Mouse (Mus musculus) spleen, adult 2 months (tissue): ENCODE results near the gene Gnb3.

Experiments used
- CTCF ChIP-seq: fragments of 200-500 bp; IDR thresholded peaks from 2 replicates; pipeline ENCODE4 v1.5.1; 2011; ENCODE audit warnings: mild to moderate bottlenecking, inconsistent platforms; ENCODE audit not compliant: insufficient read depth, insufficient read length, insufficient replicate concordance; ENCODE audit errors: extremely low read depth
- POLR2A ChIP-seq: fragments of 200-500 bp; IDR thresholded peaks from 2 replicates; pipeline ENCODE4 v1.6.1; 2011; ENCODE audit warnings: low read depth, low read length, inconsistent platforms

DNA sequence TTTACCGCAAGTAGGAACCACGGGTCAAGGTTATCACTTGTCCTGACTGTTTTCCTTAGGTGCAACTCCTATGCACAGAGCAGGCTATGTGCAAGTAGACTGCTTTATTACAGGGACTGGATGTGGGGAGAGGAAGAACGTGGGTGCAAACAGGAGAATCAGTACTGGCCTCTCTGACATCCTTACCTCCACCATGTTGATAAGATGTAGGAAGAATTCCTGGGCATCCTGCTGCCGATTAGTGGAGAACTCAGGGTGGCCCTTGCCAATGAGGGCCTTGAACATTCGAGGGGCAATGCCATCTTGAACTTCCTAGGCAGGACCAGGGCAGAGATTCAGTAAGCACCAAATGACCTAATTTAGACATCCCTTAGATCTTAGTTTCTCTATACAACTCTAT is 19.2 kb downstream of the Gnb3 start:
- no peak for TF ChIP-seq CTCF
- no peak for TF ChIP-seq POLR2A
